15 mouse cellular contexts compared by ENCODE assay signal in the genomic region with DNA sequence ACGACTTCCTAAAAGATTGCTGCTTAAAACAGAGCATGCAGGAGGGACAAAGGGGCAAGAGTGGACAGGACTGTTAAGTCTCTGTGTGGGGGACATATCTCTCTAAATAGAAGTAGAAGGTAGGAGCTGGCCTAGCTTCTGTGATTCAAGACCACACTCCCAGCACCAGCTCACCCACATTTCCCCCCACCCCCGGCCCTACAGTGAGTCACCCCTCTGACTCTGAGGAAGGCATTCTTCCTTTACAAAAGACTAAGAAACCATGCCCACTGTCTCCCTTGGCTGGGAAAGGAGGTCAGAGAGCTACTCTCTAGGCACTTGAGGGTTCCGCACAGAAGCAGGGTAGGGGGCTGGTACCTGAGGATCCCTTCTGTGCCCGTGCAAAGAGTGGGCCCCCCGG. TPM values are rescaled to one million over a fixed set of nuclear protein-coding genes. Genes with fewer than 3 reads are reported as not detected.
"Had no signal": no experiment of that assay in that cellular context is flagged by ENCODE, and none has a peak within 500 bp of the region (broad histone marks: within the 10 kb centered on the region; RNA-seq: fewer than 3 reads in every experiment).

No protein-coding gene starts in this region.

- H3K9me3 ChIP-seq: limb, embryonic 12.5 days; liver, embryonic 13.5 days; lung, embryonic 15.5 days; megakaryocyte, embryonic 14.5 days; midbrain, embryonic 13.5 days; neural tube, embryonic 12.5 days had no signal

- H3K36me3 ChIP-seq: limb, embryonic 12.5 days; liver, embryonic 13.5 days; lung, embryonic 15.5 days; midbrain, embryonic 13.5 days; neural tube, embryonic 12.5 days had no signal

- ATAC-seq: liver, postnatal 0 days; midbrain, embryonic 13.5 days had no signal

- H3K27ac ChIP-seq: kidney, postnatal 0 days; limb, embryonic 12.5 days; liver, embryonic 13.5 days; lung, embryonic 15.5 days; macrophage; midbrain, embryonic 13.5 days; neural tube, embryonic 12.5 days had no signal

- H3K9ac ChIP-seq: limb, embryonic 12.5 days; liver, embryonic 13.5 days; liver, postnatal 0 days; lung, embryonic 15.5 days; midbrain, embryonic 13.5 days; neural tube, embryonic 12.5 days had no signal

- H3K27me3 ChIP-seq: limb, embryonic 12.5 days; liver, embryonic 13.5 days; lung, embryonic 15.5 days; midbrain, embryonic 13.5 days; neural tube, embryonic 12.5 days had no signal

- H3K4me3 ChIP-seq: limb, embryonic 12.5 days; liver, embryonic 13.5 days; lung, embryonic 15.5 days; megakaryocyte, embryonic 14.5 days; midbrain, embryonic 13.5 days; neural tube, embryonic 12.5 days had no signal

- H3K4me2 ChIP-seq: limb, embryonic 12.5 days; liver, embryonic 13.5 days; lung, embryonic 15.5 days; midbrain, embryonic 13.5 days; neural tube, embryonic 12.5 days had no signal

- H3K4me1 ChIP-seq: limb, embryonic 12.5 days; liver, embryonic 13.5 days; lung, embryonic 15.5 days; megakaryocyte, embryonic 14.5 days; midbrain, embryonic 13.5 days; neural tube, embryonic 12.5 days had no signal

- DNase-seq: kidney, adult 9 months; kidney, postnatal 36 days; layer of hippocampus, adult 9-11 months; layer of hippocampus, postnatal 36 days; liver; liver, embryonic 13.5 days; liver, postnatal 0 days; lung, postnatal 14 days had no signal

RNA-seq across cellular contexts. Expression of a gene that starts 45.3 kb away (rescaled TPM):
- polyA plus RNA-seq: liver, embryonic 13.5 days; liver, postnatal 0 days; macrophage had no signal
